Mouse (Mus musculus) heart, adult 2 months (tissue): ENCODE data around the gene Ldb3. TPM values are rescaled to one million over a fixed set of nuclear protein-coding genes. Genes with fewer than 3 reads are reported as not detected.
A peak's percentile ranks its signal among the peaks of the same experiment; 100 is the strongest.

ENCODE experiments used
- DNase-seq, 2 experiments: peaks; one replicate each; pipeline ENCODE4 v3.0.0; 2021
- H3K27ac ChIP-seq: fragments of 200-600 bp; 2 replicates; pipeline ENCODE4 v1.8.1; 2022
- H3K27me3 ChIP-seq: fragments of 200-500 bp; 2 replicates; pipeline ENCODE4 v1.6.1; 2012; ENCODE audit warnings: mild to moderate bottlenecking, low read length, inconsistent platforms, mixed read lengths; ENCODE audit not compliant: control insufficient read depth, insufficient read depth
- H3K36me3 ChIP-seq: fragments of 200-500 bp; 2 replicates; pipeline ENCODE4 v1.6.1; 2012; ENCODE audit warnings: low read length, inconsistent platforms; ENCODE audit not compliant: control insufficient read depth, insufficient read depth
- H3K4me1 ChIP-seq: fragments of 200-500 bp; 2 replicates; pipeline ENCODE4 v1.6.1; 2011; ENCODE audit warnings: low read length; ENCODE audit not compliant: control insufficient read depth, insufficient read depth
- H3K4me3 ChIP-seq: fragments of 200-600 bp; 2 replicates; pipeline ENCODE4 v1.8.1; 2022
- H3K79me2 ChIP-seq: fragments of 200-500 bp; replicated peaks from 2 replicates; pipeline ENCODE4 v1.6.1; 2012; ENCODE audit warnings: mild to moderate bottlenecking, inconsistent platforms, low read length, moderate library complexity, mixed read lengths; ENCODE audit not compliant: control insufficient read depth, insufficient read depth
- H3K9ac ChIP-seq: fragments of 200-500 bp; 2 replicates; pipeline ENCODE4 v1.6.1; 2012; ENCODE audit warnings: low read depth, mild to moderate bottlenecking, control low read depth, inconsistent platforms, low read length, mixed read lengths
- CTCF ChIP-seq: fragments of 200-600 bp; IDR thresholded peaks from 2 replicates; pipeline ENCODE4 v1.8.1; 2022; ENCODE audit warnings: antibody characterized with exemption, mild to moderate bottlenecking, moderate library complexity
- EP300 ChIP-seq: fragments of 200-500 bp; IDR thresholded peaks from 2 replicates; pipeline ENCODE4 v1.6.1; 2011; ENCODE audit warnings: low read depth, low read length, control low read depth; ENCODE audit not compliant: insufficient read depth
- POLR2A ChIP-seq: fragments of 200-500 bp; IDR thresholded peaks from 2 replicates; pipeline ENCODE4 v1.6.1; 2011; ENCODE audit warnings: mild to moderate bottlenecking, low read depth, low read length, control low read depth; ENCODE audit not compliant: insufficient read depth
- WGBS: fragments of 180-500 bp; shearing (Covaris S2); methylation state at CpG from one replicate; pipeline ENCODE4 v1.1.7; 2018; 5-methylcytosine and 5-hydroxymethylcytosine counted together
- intact Hi-C: fragments of 180-260 bp; cut with DNase I; formaldehyde crosslinking; loops from one replicate; pipeline ENCODE4 v1.15.1; 2025
- polyA plus RNA-seq: library from polyadenylated mRNA; depleted of rRNA; stranded (reverse); fragments of >200 nt; gene quantifications from 2 replicates; pipeline ENCODE4 v1.2.3, GENCODE M21; 2012
- total RNA-seq, 2 experiments: library from RNA; stranded (reverse); gene quantifications; 2 replicates each; pipeline ENCODE4 v1.2.3; 2021

Gene Ldb3
- total and polyA plus RNA-seq, 3 experiments: 940 to 1,138 (median 1,084) TPM

GRCm38 (mm10) chr14:34588005-34588404 is 477 bp downstream of the Ldb3 start:
- intact Hi-C loops: no loop called here
- TF ChIP-seq POLR2A (no peak), EP300 (no peak), CTCF (no peak)
- no peaks in the 10 kb centered on the region for H3K27me3 ChIP-seq
- 40% methylated on average over 5 of the region's 5 CpGs for WGBS
- H3K36me3 ChIP-seq: no peaks in the 10 kb centered on the region
- H3K4me3 ChIP-seq: peak overlapping the region; percentile 60
- H3K79me2 ChIP-seq: no peaks in the 10 kb centered on the region
- peaks cover 10% of the 10 kb centered on the region for H3K4me1 ChIP-seq
- H3K9ac ChIP-seq: peak overlapping the region; percentile 86
- peak overlapping the region; percentile 98 for H3K27ac ChIP-seq
- DNase-seq: no peak

- intact Hi-C loops: no loop called here
- Histone ChIP-seq H3K27ac (peak overlapping the region; percentile 98), H3K36me3 (no peaks in the 10 kb centered on the region), H3K4me3 (peak overlapping the region; percentile 60), H3K9ac (peak overlapping the region; percentile 86), H3K27me3 (no peaks in the 10 kb centered on the region), H3K4me1 (peaks cover 7% of the 10 kb centered on the region), H3K79me2 (no peaks in the 10 kb centered on the region)
- TF ChIP-seq EP300 (no peak), CTCF (no peak), POLR2A (no peak; the same call in none of the 2 replicates)
- 55% methylated on average over 3 of the region's 3 CpGs for WGBS
- no peak for DNase-seq
These were observed 1.6 kb downstream of the Ldb3 start for GRCm38 (mm10) chr14:34586871-34587270.

- Histone ChIP-seq H3K4me1 (peaks cover 3% of the 10 kb centered on the region), H3K27ac (peak overlapping the region; percentile 98), H3K27me3 (no peaks in the 10 kb centered on the region), H3K9ac (peak overlapping the region; percentile 86), H3K36me3 (no peaks in the 10 kb centered on the region; the same call in 1 of the 2 replicates), H3K79me2 (no peaks in the 10 kb centered on the region), H3K4me3 (peak overlapping the region; percentile 60)
- TF ChIP-seq EP300: no peak
- peak; percentile 26 for TF ChIP-seq POLR2A
- intact Hi-C loops: no loop called here
- WGBS: 38% methylated on average over 9 of the region's 9 CpGs
- peak in 1 of 2 experiments; percentile 36 for DNase-seq
These were observed 3.0 kb downstream of the Ldb3 start for GRCm38 (mm10) chr14:34585358-34586105.

GRCm38 (mm10) chr14:34582740-34583427 is 5.6 kb downstream of the Ldb3 start:
- Histone ChIP-seq H3K4me1 (peaks cover 3% of the 10 kb centered on the region), H3K79me2 (no peaks in the 10 kb centered on the region), H3K36me3 (peaks cover 2% of the 10 kb centered on the region; the same call in 1 of the 2 replicates), H3K27ac (peak overlapping the region; percentile 84), H3K9ac (peak overlapping the region; percentile 17; the same call in 1 of the 2 replicates), H3K4me3 (no peak overlapping the region; the same call in 1 of the 2 replicates), H3K27me3 (no peaks in the 10 kb centered on the region)
- WGBS: 51% methylated on average over 3 of the region's 3 CpGs
- peak; percentile 55 to 81 for DNase-seq
- intact Hi-C loops: no loop called here
- TF ChIP-seq POLR2A (peak; percentile 67), CTCF (no peak), EP300 (peak; percentile 83)

- peaks cover 2% of the 10 kb centered on the region; the same call in 1 of the 2 replicates for H3K4me1 ChIP-seq
These were observed 11.6 kb downstream of the Ldb3 start for GRCm38 (mm10) chr14:34576858-34577257.

More at GRCm38 (mm10) chr14:34576858-34577257, 11.6 kb downstream of the Ldb3 start:
- WGBS: 64% methylated on average over 4 of the region's 4 CpGs
- H3K27me3 ChIP-seq: no peaks in the 10 kb centered on the region
- H3K4me3 ChIP-seq: no peak overlapping the region
- peaks cover 4% of the 10 kb centered on the region; the same call in 1 of the 2 replicates for H3K36me3 ChIP-seq
- H3K9ac ChIP-seq: no peak overlapping the region
- H3K79me2 ChIP-seq: no peaks in the 10 kb centered on the region
- TF ChIP-seq CTCF: no peak
- TF ChIP-seq EP300: no peak
- TF ChIP-seq POLR2A: no peak; the same call in 1 of the 2 replicates
- no peak for DNase-seq
- peak overlapping the region; percentile 17; the same call in 1 of the 2 replicates for H3K27ac ChIP-seq
- intact Hi-C loops: no loop called here
